Mouse (Mus musculus): Measurements from ENCODE around the gene Gdi2.

DNA sequence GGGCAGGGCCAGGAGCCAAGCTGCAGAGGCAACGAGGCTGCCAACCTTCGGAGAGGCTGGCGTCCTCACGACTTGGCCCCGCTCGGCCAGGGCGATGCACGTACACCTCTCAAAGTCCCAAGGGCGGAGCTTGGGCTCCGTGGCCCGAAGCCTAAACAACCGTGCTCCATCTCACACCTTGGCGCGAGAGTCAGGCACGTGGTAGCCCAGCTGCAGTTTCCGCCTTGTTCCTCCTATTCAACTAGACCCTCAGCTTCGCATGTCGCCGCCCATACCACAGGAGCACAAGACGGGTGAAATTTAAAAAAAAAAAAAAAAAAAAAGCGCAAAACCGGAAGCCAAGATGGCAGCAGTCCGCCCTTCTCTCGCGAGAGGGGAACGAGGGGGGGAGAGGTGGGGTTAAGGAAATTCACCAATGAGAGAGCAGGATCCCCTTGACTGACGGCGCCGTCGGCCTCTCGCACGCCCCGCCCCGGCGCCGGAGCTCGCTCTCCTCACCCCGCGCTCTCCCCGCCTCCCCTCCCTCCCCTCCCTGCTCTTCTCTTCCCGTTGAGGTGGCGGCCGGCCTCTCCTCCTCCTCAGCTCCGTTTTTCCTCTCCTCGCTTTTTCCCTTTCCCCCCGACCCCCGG, at the start of gene Gdi2:
- TF ChIP-seq CTCF (IDR thresholded peaks at IDR 0.05) (no peak), POLR2A (IDR thresholded peaks at IDR 0.05; ENCODE audit: insufficient read depth, low read depth, low read length) (peak; percentile 53), EP300 (IDR thresholded peaks at IDR 0.05; ENCODE audit: insufficient read depth, low read depth, low read length) (peak; percentile 85)

Measured in heart, adult 2 months (tissue).